Mouse (Mus musculus) lung, embryonic 16.5 days (tissue): Measurements from ENCODE around the gene Chmp2b. TPM values are rescaled to one million over a fixed set of nuclear protein-coding genes. Genes with fewer than 3 reads are reported as not detected.

Experiments used
- ATAC-seq: fragments of 200-750 bp; cut with Nextera tagmentation; 2 replicates; pipeline ENCODE4 v1.8.0; 2017; ENCODE audit warnings: low read depth, mild to moderate bottlenecking, moderate library complexity
- H3K27ac ChIP-seq: fragments of 300-500 bp; sonication (generic); 2 replicates; pipeline ENCODE4 v1.5.1; 2014; ENCODE audit warnings: mild to moderate bottlenecking, control low read depth, low read length
- H3K27me3 ChIP-seq: fragments of 300-500 bp; sonication (generic); 2 replicates; pipeline ENCODE4 v1.6.1; 2014; ENCODE audit warnings: low read depth, low read length, mixed read lengths; ENCODE audit not compliant: control insufficient read depth, insufficient read depth
- H3K36me3 ChIP-seq: fragments of 300-500 bp; sonication (generic); 2 replicates; pipeline ENCODE4 v1.6.1; 2014; ENCODE audit warnings: low read length; ENCODE audit not compliant: control insufficient read depth, insufficient read depth
- H3K4me1 ChIP-seq: fragments of 300-500 bp; sonication (generic); replicated peaks from 2 replicates; pipeline ENCODE4 v1.6.1; 2014; ENCODE audit warnings: low read length, mixed read lengths; ENCODE audit not compliant: control insufficient read depth, insufficient read depth
- H3K4me2 ChIP-seq: fragments of 300-500 bp; sonication (generic); 2 replicates; pipeline ENCODE4 v1.6.1; 2014; ENCODE audit warnings: low read depth, low read length, control low read depth
- H3K4me3 ChIP-seq: fragments of 300-500 bp; sonication (generic); 2 replicates; pipeline ENCODE4 v1.5.1; 2014; ENCODE audit warnings: mild to moderate bottlenecking, low read length, control low read depth
- H3K9ac ChIP-seq: fragments of 300-500 bp; sonication (generic); 2 replicates; pipeline ENCODE4 v1.6.1; 2014; ENCODE audit warnings: low read length, control low read depth
- H3K9me3 ChIP-seq: fragments of 300-500 bp; sonication (generic); 2 replicates; pipeline ENCODE4 v1.6.1; 2016; ENCODE audit warnings: low read length; ENCODE audit not compliant: control insufficient read depth
- WGBS: fragments of 180-500 bp; shearing (Covaris S2); extraction: QIAGEN DNeasy Blood & Tissue Kit; methylation state at CpG from one replicate; pipeline ENCODE4 v1.1.7; 2014; 5-methylcytosine and 5-hydroxymethylcytosine counted together
- polyA plus RNA-seq: library from polyadenylated mRNA; unstranded; fragments of >200 nt; fragmentation: Nextera tagmentation; extraction: Ambion mirVana; gene quantifications from 2 replicates; pipeline ENCODE4 v1.2.1, GENCODE M21; 2015

Chmp2b gene
- polyA plus RNA-seq, 1 experiment from 2014 or later = 90.6 TPM

DNA sequence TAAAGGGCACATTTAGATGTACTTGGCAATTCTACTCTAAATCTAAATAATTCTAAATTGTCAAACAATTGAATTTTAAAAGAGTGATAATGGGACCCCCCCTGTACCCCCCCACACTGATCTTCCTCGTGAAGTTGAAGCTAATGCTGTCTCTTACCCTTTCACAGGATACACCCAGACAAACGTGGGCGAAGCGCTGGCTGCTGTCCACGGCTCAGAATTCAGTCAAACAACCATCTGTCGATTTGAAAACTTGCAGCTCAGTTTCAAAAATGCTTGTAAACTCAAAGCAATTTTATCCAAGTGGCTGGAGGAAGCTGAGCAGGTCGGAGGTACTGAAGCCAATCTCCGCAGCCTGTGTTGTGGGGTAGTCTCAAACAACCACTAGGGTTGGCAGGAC, 30.9 kb downstream of the Chmp2b start:
- H3K9me3 ChIP-seq = no peaks in the 10 kb centered on the region
- no peak overlapping the region for H3K9ac ChIP-seq
- H3K27me3 ChIP-seq = no peaks in the 10 kb centered on the region
- WGBS = 54% methylated on average over 8 of the region's 8 CpGs
- H3K4me2 ChIP-seq = no peak overlapping the region
- H3K27ac ChIP-seq = no peak overlapping the region
- no peaks in the 10 kb centered on the region for H3K4me1 ChIP-seq
- H3K36me3 ChIP-seq = no peaks in the 10 kb centered on the region
- no peak for ATAC-seq
- no peak overlapping the region for H3K4me3 ChIP-seq

DNA sequence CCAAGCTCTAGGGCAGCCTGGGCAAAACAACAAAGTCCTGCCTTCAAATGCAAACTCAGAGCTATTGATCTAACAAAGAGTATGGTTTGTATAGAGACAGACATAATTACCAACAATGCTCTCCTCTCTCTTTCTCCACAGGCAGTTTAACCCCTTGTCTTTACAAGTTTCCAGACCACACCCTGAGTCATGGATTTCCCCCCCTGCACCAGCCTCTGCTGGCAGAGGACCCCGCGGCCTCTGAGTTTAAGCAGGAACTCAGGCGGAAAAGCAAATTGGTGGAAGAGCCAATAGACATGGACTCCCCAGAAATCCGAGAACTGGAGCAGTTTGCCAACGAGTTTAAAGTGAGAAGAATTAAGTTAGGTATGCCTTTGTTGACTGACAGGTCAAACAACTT, 32.9 kb downstream of the Chmp2b start:
- no peaks in the 10 kb centered on the region for H3K9me3 ChIP-seq
- WGBS = 25% methylated on average over 5 of the region's 5 CpGs
- H3K36me3 ChIP-seq = no peaks in the 10 kb centered on the region
- H3K27ac ChIP-seq = no peak overlapping the region
- ATAC-seq = no peak
- no peak overlapping the region for H3K9ac ChIP-seq
- H3K4me2 ChIP-seq = no peak overlapping the region
- H3K4me3 ChIP-seq = no peak overlapping the region
- H3K4me1 ChIP-seq = no peaks in the 10 kb centered on the region
- H3K27me3 ChIP-seq = no peaks in the 10 kb centered on the region

DNA sequence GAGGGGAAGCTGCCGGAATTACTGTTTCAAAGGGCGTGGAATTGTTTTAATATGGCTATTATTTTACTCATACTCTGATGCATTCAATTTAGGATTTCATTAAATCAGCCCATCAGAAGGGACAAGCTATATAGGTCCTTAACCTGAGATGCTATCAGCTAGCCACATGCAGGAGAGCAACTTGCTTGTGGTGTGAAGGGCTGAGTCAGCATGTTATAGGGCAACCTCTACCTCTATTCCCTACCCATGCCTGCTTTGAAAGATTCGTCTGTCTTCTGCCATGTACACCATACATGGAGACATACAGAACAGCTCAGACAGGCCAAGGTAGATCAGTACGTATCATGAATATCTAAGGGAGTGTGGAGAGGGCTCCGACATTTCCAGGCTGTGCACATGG, 35.8 kb downstream of the Chmp2b start:
- no peak for ATAC-seq
- WGBS = 75% methylated on average over 5 of the region's 5 CpGs
- H3K4me1 ChIP-seq = no peaks in the 10 kb centered on the region
- no peak overlapping the region for H3K4me2 ChIP-seq
- H3K9me3 ChIP-seq = no peaks in the 10 kb centered on the region
- H3K27ac ChIP-seq = no peak overlapping the region
- H3K9ac ChIP-seq = no peak overlapping the region
- H3K36me3 ChIP-seq = no peaks in the 10 kb centered on the region
- H3K4me3 ChIP-seq = no peak overlapping the region
- no peaks in the 10 kb centered on the region for H3K27me3 ChIP-seq

DNA sequence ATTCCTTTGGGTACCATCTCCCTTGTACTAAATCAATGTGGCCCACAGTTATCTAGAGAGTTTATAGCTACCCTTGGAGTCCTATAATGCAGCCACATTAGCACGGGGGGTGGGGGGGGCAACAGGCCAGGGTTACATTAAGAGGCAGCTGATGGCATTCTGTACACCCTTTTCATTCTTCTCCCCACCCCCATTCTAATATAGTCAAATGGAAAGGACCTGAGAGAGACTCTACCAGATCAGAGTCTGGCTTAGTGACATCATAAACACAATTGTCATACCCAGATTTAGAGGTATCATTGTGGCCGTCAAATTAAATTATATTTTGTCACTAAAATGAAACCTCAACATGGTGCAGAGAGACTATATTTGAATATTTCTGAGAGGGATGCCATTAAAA, 36.5 kb downstream of the Chmp2b start:
- no peak overlapping the region for H3K27ac ChIP-seq
- no peaks in the 10 kb centered on the region for H3K4me1 ChIP-seq
- no peak for ATAC-seq
- 87% methylated on average over 2 of the region's 2 CpGs for WGBS
- no peaks in the 10 kb centered on the region for H3K36me3 ChIP-seq
- no peak overlapping the region for H3K9ac ChIP-seq
- H3K9me3 ChIP-seq = no peaks in the 10 kb centered on the region
- no peak overlapping the region for H3K4me2 ChIP-seq
- H3K4me3 ChIP-seq = no peak overlapping the region
- no peaks in the 10 kb centered on the region for H3K27me3 ChIP-seq

DNA sequence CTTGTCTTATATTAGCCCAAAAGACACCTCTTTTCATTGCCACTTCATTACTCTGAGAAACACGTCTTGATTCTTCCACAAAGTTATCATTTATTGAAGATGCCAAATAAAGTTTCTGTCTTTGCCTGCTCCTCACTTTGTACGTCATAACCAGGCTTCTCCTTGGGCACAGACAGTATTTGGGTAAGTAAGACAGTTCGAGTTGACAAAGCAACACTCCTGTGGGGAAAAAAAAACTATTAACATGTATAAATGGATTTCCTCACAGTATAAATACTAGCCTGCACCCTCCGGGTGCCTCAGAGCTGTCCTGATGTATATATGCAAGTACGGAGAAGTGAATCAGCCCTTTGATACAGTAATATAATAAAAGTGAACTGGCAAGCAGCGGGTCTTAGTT, 42.3 kb downstream of the Chmp2b start, which contains the start of gene Pou1f1:
Gene Pou1f1, plus strand, starts transcription at position 301 of the 400 bp plus-strand sequence.
- WGBS = 63% methylated on average over 6 of the region's 6 CpGs
- Histone ChIP-seq H3K27ac (no peak within 1 kb of the TSS), H3K27me3 (no peaks in the 10 kb centered on the region), H3K9me3 (no peaks in the 10 kb centered on the region), H3K4me2 (no peak within 1 kb of the TSS), H3K36me3 (no peaks in the 10 kb centered on the region), H3K4me1 (no peaks in the 10 kb centered on the region), H3K9ac (no peak within 1 kb of the TSS), H3K4me3 (no peak within 1 kb of the TSS)
- ATAC-seq = no peak

DNA sequence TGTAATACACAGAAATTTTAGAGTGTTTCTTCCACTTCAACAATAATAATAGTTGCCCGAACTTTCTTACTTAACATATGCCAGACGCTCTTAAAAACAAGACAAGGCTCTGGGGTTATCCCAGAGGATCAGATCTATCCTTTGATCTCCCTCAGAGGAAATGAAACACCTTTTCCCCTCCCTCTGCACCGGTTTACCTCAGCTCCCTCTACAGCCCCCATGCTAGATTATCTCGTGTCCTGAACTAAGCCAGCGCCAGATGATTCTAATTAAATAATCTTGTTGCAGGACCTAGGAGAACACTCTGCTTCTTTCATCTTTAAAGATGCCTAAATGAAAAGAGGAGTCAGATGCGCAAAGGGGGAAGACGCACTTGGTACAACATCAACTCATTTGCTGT, 48.3 kb downstream of the Chmp2b start:
- Histone ChIP-seq H3K4me3 (no peak overlapping the region), H3K27ac (no peak overlapping the region), H3K4me1 (no peaks in the 10 kb centered on the region), H3K9ac (no peak overlapping the region), H3K36me3 (no peaks in the 10 kb centered on the region), H3K9me3 (no peaks in the 10 kb centered on the region), H3K27me3 (no peaks in the 10 kb centered on the region), H3K4me2 (no peak overlapping the region)
- ATAC-seq = no peak
- WGBS = 68% methylated on average over 7 of the region's 7 CpGs

DNA sequence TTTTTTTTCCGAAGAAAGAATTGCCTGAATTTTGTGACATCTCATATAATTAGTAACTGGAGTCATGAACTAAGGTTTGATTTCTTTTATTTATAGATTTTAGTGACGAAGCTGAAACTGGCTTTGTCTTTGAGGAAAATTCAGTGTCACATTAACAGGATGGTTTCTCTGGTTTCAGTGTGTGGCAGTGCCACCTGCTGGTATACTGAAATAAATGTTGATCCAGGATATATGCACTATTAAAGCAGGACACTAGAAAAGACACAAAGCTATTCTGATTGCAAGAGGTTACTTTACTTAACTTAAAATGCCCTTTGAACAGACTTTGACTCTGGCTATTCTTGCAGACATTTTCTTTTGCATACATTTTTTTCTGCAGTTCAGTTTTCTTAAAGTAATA, 65.5 kb downstream of the Chmp2b start:
- H3K4me2 ChIP-seq = no peak overlapping the region
- H3K9ac ChIP-seq = no peak overlapping the region
- WGBS = 28% methylated on average over 2 of the region's 2 CpGs
- H3K27ac ChIP-seq = no peak overlapping the region
- no peaks in the 10 kb centered on the region for H3K4me1 ChIP-seq
- no peaks in the 10 kb centered on the region for H3K36me3 ChIP-seq
- no peak for ATAC-seq
- H3K4me3 ChIP-seq = no peak overlapping the region
- no peaks in the 10 kb centered on the region for H3K9me3 ChIP-seq
- no peaks in the 10 kb centered on the region for H3K27me3 ChIP-seq

DNA sequence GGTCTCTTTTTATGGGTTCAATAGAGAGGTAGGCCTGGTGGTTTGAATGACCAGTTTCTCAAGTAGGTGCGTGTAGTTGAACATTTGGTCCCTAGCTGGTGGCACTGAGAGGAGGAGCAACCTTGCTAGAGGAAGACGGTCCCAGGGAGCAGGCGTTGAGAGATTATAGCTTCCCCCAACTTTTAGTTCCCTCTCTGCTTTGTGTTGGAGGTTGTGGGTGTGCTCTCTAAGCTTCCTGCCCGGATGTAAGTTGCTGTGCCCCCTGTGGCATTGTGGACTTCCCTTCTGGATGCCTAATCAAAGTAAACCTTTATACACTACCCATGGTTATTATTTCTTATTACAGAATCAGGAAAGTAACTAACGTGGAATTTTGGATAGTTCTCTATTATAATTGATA, 66.5 kb downstream of the Chmp2b start:
- Histone ChIP-seq H3K4me3 (no peak overlapping the region), H3K27ac (no peak overlapping the region), H3K27me3 (no peaks in the 10 kb centered on the region), H3K9me3 (no peaks in the 10 kb centered on the region), H3K36me3 (no peaks in the 10 kb centered on the region), H3K4me2 (no peak overlapping the region), H3K4me1 (no peaks in the 10 kb centered on the region), H3K9ac (no peak overlapping the region)
- 67% methylated on average over 5 of the region's 5 CpGs for WGBS
- ATAC-seq = no peak
